Comparison of ENCODE assay signal across 10 mouse cellular contexts in genomic region chr9:45592374-45592773, GRCm38 (mm10).
A peak's percentile ranks its signal among the peaks of the same experiment; 100 is the strongest.
DNase-seq lines count a peak whose midpoint lies in the region; ATAC-seq and TF ChIP-seq lines count a peak whose summit lies in the region.
"Had no signal": no experiment of that assay in that cellular context is flagged by ENCODE, and none has a peak within 500 bp of the region (broad histone marks: within the 10 kb centered on the region; RNA-seq: fewer than 3 reads in every experiment).

No protein-coding gene starts in this region.

- no peak overlapping the region for H3K4me3 ChIP-seq in midbrain, embryonic 10.5 days
- no peak overlapping the region for H3K4me3 ChIP-seq in midbrain, embryonic 14.5 days (replicated peaks; ENCODE audit: low read depth, low read length)
- no peak overlapping the region for H3K4me3 ChIP-seq in hindbrain, postnatal 0 days (ENCODE audit: low read length)
- no peak overlapping the region for H3K4me3 ChIP-seq in heart, embryonic 12.5 days
- H3K4me3 ChIP-seq: heart, embryonic 13.5 days had no signal

- WGBS in midbrain, embryonic 10.5 days, result 92% methylated on average over 9 of the region's 9 CpGs
- WGBS in midbrain, embryonic 14.5 days, result 81% methylated on average over 9 of the region's 9 CpGs
- 62% methylated on average over 9 of the region's 9 CpGs for WGBS in hindbrain, postnatal 0 days
- WGBS in heart, embryonic 12.5 days, result 78% methylated on average over 9 of the region's 9 CpGs

- no peaks in the 10 kb centered on the region for H3K36me3 ChIP-seq in midbrain, embryonic 10.5 days
- no peaks in the 10 kb centered on the region for H3K36me3 ChIP-seq in midbrain, embryonic 14.5 days (ENCODE audit: control insufficient read depth, insufficient read depth, low read length)
- H3K36me3 ChIP-seq in hindbrain, postnatal 0 days (ENCODE audit: insufficient read depth, low read length), result no peaks in the 10 kb centered on the region
- H3K36me3 ChIP-seq in heart, embryonic 12.5 days, result no peaks in the 10 kb centered on the region
- H3K36me3 ChIP-seq: heart, embryonic 13.5 days had no signal

- TF ChIP-seq CTCF in hindbrain, postnatal 0 days (IDR thresholded peaks at IDR 0.05; ENCODE audit: low read depth), result no peak

- ATAC-seq in midbrain, embryonic 14.5 days (ENCODE audit: low FRiP score, low TSS enrichment), result no peak
- ATAC-seq in hindbrain, postnatal 0 days, result peak; percentile 60
- no peak for ATAC-seq in megakaryocyte progenitor cell, adult 5-6 weeks (replicated peaks; ENCODE audit: poor library complexity)
- no peak for ATAC-seq in heart, embryonic 12.5 days (ENCODE audit: insufficient number of reproducible peaks, low FRiP score)

- no peaks in the 10 kb centered on the region for H3K27me3 ChIP-seq in midbrain, embryonic 10.5 days (ENCODE audit: low read depth, poor library complexity, severe bottlenecking)
- H3K27me3 ChIP-seq in midbrain, embryonic 14.5 days (ENCODE audit: control insufficient read depth, insufficient read depth, low read length), result no peaks in the 10 kb centered on the region
- H3K27me3 ChIP-seq in hindbrain, postnatal 0 days (ENCODE audit: insufficient read depth, low read length), result no peaks in the 10 kb centered on the region
- H3K27me3 ChIP-seq in heart, embryonic 12.5 days (replicated peaks), result peaks cover 10% of the 10 kb centered on the region

- H3K9me3 ChIP-seq in midbrain, embryonic 10.5 days (replicated peaks), result no peaks in the 10 kb centered on the region
- H3K9me3 ChIP-seq in midbrain, embryonic 14.5 days (ENCODE audit: control insufficient read depth, low read length), result no peaks in the 10 kb centered on the region
- no peaks in the 10 kb centered on the region for H3K9me3 ChIP-seq in hindbrain, postnatal 0 days (ENCODE audit: low read length)
- no peaks in the 10 kb centered on the region for H3K9me3 ChIP-seq in heart, embryonic 12.5 days (replicated peaks)
- H3K9me3 ChIP-seq: heart, embryonic 13.5 days had no signal

- no peak for DNase-seq in midbrain, embryonic 10.5 days (ENCODE audit: low spot score)
- no peak for DNase-seq in midbrain, embryonic 14.5 days
- peak; percentile 92 to 96 for DNase-seq in cerebellum, postnatal 10 days
- DNase-seq in hindbrain, postnatal 0 days (ENCODE audit: low spot score), result peak; percentile 62
- peak; percentile 22 for DNase-seq in right cerebral cortex, postnatal 14 days
- no peak for DNase-seq in gastrocnemius, adult 8-10 months (ENCODE audit: low spot score in 2 of 2)
- DNase-seq: lung, adult 18-20 months had no signal

- peaks cover 4% of the 10 kb centered on the region; the same call in 1 of the 2 replicates for H3K4me1 ChIP-seq in midbrain, embryonic 10.5 days
- H3K4me1 ChIP-seq in midbrain, embryonic 14.5 days (ENCODE audit: control insufficient read depth, insufficient read depth, low read length), result no peaks in the 10 kb centered on the region
- H3K4me1 ChIP-seq in hindbrain, postnatal 0 days (ENCODE audit: insufficient read depth, low read length), result peaks cover 16% of the 10 kb centered on the region; the same call in 1 of the 2 replicates
- H3K4me1 ChIP-seq in heart, embryonic 12.5 days (replicated peaks), result no peaks in the 10 kb centered on the region
- H3K4me1 ChIP-seq: heart, embryonic 13.5 days had no signal

- H3K9ac ChIP-seq in midbrain, embryonic 14.5 days (replicated peaks; ENCODE audit: low read length), result no peak overlapping the region
- no peak overlapping the region for H3K9ac ChIP-seq in hindbrain, postnatal 0 days (replicated peaks; ENCODE audit: low read length)
- no peak overlapping the region for H3K9ac ChIP-seq in heart, embryonic 12.5 days
- H3K9ac ChIP-seq: heart, embryonic 13.5 days had no signal

- H3K4me2 ChIP-seq in midbrain, embryonic 14.5 days (ENCODE audit: low read length), result no peak overlapping the region
- no peak overlapping the region for H3K4me2 ChIP-seq in hindbrain, postnatal 0 days (ENCODE audit: low read depth, low read length)
- no peak overlapping the region for H3K4me2 ChIP-seq in heart, embryonic 12.5 days
- H3K4me2 ChIP-seq: heart, embryonic 13.5 days had no signal

- peak overlapping the region; percentile 59; the same call in 1 of the 2 replicates for H3K27ac ChIP-seq in midbrain, embryonic 10.5 days (replicated peaks)
- H3K27ac ChIP-seq in midbrain, embryonic 14.5 days (replicated peaks; ENCODE audit: low read depth, low read length), result no peak overlapping the region
- H3K27ac ChIP-seq in hindbrain, postnatal 0 days, result peak overlapping the region; percentile 71
- no peak overlapping the region for H3K27ac ChIP-seq in heart, embryonic 12.5 days (ENCODE audit: poor library complexity, severe bottlenecking)
- H3K27ac ChIP-seq: heart, embryonic 13.5 days had no signal

Comparison
In these comparisons a context has a peak if more than half of its experiments do, and no peak if none do; other contexts are left out.
1. H3K27ac ChIP-seq: peak in midbrain, embryonic 10.5 days (single experiment) and hindbrain, postnatal 0 days (single experiment); none in midbrain, embryonic 14.5 days (single experiment) and heart, embryonic 12.5 days (single experiment).
2. DNase-seq: peak in cerebellum, postnatal 10 days (2 of 2), hindbrain, postnatal 0 days (single experiment) and right cerebral cortex, postnatal 14 days (single experiment); none in midbrain, embryonic 10.5 days (single experiment), midbrain, embryonic 14.5 days (single experiment) and gastrocnemius, adult 8-10 months (0 of 2).